Mouse (Mus musculus): ENCODE data around the gene Phf7. TPM values are rescaled to one million over a fixed set of nuclear protein-coding genes. Genes with fewer than 3 reads are reported as not detected.

Gene Phf7
- polyA plus RNA-seq, 2 experiments: 9.5 to 12.3 TPM

DNA sequence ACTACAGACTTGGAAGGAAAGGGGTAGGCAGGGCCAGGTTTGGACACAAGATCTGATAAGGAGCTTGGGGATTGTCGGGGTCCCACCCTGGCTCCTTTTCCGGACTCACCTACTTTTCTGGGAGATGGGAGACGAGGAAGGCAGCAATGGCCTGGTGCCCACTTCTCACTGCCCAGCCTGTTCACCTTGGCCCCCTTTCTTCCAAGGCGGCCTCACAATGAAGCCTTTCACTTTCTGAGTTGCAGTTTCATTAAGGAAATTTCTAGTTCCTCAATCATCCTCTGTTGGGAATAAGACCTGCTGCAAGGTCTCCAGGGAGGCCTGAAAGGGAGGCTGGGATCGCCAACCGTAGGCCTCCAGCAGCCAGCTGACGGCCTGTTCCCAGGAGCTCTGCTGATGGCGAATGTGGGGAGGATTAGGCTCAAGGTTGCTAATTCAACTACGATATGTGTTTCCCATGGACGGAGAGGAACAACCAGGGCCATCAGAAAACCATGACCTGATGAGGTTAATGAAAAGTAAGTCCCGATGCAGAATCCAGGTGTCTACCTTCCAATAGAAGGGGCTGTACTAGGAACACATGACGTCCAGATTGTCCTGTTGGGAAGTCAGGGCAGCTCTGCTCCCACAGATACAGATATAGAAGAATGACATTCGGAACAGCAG is 18.6 kb downstream of the Phf7 start:
- WGBS: 85% methylated on average over 13 of the region's 13 CpGs
- no peaks in the 10 kb centered on the region for H3K27me3 ChIP-seq (ENCODE audit: control insufficient read depth, insufficient read depth, low read length)
- H3K4me1 ChIP-seq (ENCODE audit: control insufficient read depth, insufficient read depth, low read length): peaks cover 3% of the 10 kb centered on the region; the same call in 1 of the 2 replicates
- DNase-seq (ENCODE audit: low spot score): no peak
- no peak overlapping the region for H3K9ac ChIP-seq (ENCODE audit: low read depth, low read length, severe bottlenecking)
- TF ChIP-seq POLR2A (IDR thresholded peaks at IDR 0.05; ENCODE audit: borderline replicate concordance, extremely low read depth, insufficient read depth, insufficient read length): no peak
- no peaks in the 10 kb centered on the region for H3K36me3 ChIP-seq (ENCODE audit: control insufficient read depth, insufficient read depth, low read length)
- no peak overlapping the region for H3K4me3 ChIP-seq (replicated peaks; ENCODE audit: low read length)
- H3K4me2 ChIP-seq (replicated peaks; ENCODE audit: low read depth, low read length, severe bottlenecking): no peak overlapping the region
- H3K9me3 ChIP-seq (ENCODE audit: control insufficient read depth, low read length): no peaks in the 10 kb centered on the region
- no peak for ATAC-seq (ENCODE audit: low FRiP score, low read depth)
- no peak overlapping the region for H3K27ac ChIP-seq (replicated peaks; ENCODE audit: low read depth, low read length)

GRCm38 (mm10) chr14:31230442-31230841 is 20.7 kb downstream of the Phf7 start:
- no peak for DNase-seq (ENCODE audit: low spot score)
- Histone ChIP-seq H3K4me1 (ENCODE audit: control insufficient read depth, insufficient read depth, low read length) (peaks cover 10% of the 10 kb centered on the region), H3K4me3 (replicated peaks; ENCODE audit: low read length) (no peak overlapping the region), H3K27me3 (ENCODE audit: control insufficient read depth, insufficient read depth, low read length) (no peaks in the 10 kb centered on the region), H3K9me3 (ENCODE audit: control insufficient read depth, low read length) (no peaks in the 10 kb centered on the region), H3K36me3 (ENCODE audit: control insufficient read depth, insufficient read depth, low read length) (no peaks in the 10 kb centered on the region), H3K27ac (replicated peaks; ENCODE audit: low read depth, low read length) (no peak overlapping the region), H3K9ac (ENCODE audit: low read depth, low read length, severe bottlenecking) (no peak overlapping the region), H3K4me2 (replicated peaks; ENCODE audit: low read depth, low read length, severe bottlenecking) (no peak overlapping the region)
- WGBS: 61% methylated on average over 8 of the region's 8 CpGs
- TF ChIP-seq POLR2A (IDR thresholded peaks at IDR 0.05; ENCODE audit: borderline replicate concordance, extremely low read depth, insufficient read depth, insufficient read length): no peak
- ATAC-seq (ENCODE audit: low FRiP score, low read depth): no peak

GRCm38 (mm10) chr14:31228234-31228633 is 22.9 kb downstream of the Phf7 start:
- Histone ChIP-seq H3K27me3 (ENCODE audit: control insufficient read depth, insufficient read depth, low read length) (no peaks in the 10 kb centered on the region), H3K9me3 (ENCODE audit: control insufficient read depth, low read length) (no peaks in the 10 kb centered on the region), H3K4me2 (replicated peaks; ENCODE audit: low read depth, low read length, severe bottlenecking) (no peak overlapping the region), H3K36me3 (ENCODE audit: control insufficient read depth, insufficient read depth, low read length) (no peaks in the 10 kb centered on the region), H3K4me1 (ENCODE audit: control insufficient read depth, insufficient read depth, low read length) (peaks cover 10% of the 10 kb centered on the region), H3K27ac (replicated peaks; ENCODE audit: low read depth, low read length) (no peak overlapping the region), H3K9ac (ENCODE audit: low read depth, low read length, severe bottlenecking) (no peak overlapping the region), H3K4me3 (replicated peaks; ENCODE audit: low read length) (no peak overlapping the region)
- no peak for ATAC-seq (ENCODE audit: low FRiP score, low read depth)
- no peak for TF ChIP-seq POLR2A (IDR thresholded peaks at IDR 0.05; ENCODE audit: borderline replicate concordance, extremely low read depth, insufficient read depth, insufficient read length)
- WGBS: 63% methylated on average over 6 of the region's 6 CpGs
- DNase-seq (ENCODE audit: low spot score): no peak

DNA sequence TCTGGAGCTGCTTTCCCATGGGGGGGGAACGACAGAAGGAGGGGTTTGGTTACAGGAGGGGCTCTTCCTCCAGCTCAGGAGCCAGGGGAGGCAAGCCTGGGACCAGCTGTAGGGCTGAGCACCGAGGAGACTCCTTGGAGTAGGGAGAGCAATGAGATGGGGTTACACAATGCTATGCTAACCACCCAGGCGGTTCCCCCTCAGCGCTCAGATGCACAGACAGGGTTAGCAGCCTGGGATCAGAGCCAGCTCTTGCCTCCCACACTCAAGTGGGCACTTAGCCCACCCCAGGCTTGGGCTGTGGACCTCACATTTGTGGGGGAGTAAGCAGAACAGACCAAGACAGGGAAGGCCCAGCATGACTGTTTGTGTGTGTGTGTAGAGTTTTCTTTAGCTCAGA is 24.1 kb downstream of the Phf7 start:
- ATAC-seq (ENCODE audit: low FRiP score, low read depth): peak; percentile 75
- DNase-seq (ENCODE audit: low spot score): peak; percentile 41
- H3K9ac ChIP-seq (ENCODE audit: low read depth, low read length, severe bottlenecking): no peak overlapping the region
- peaks cover 10% of the 10 kb centered on the region for H3K4me1 ChIP-seq (ENCODE audit: control insufficient read depth, insufficient read depth, low read length)
- 58% methylated on average over 4 of the region's 4 CpGs for WGBS
- H3K4me3 ChIP-seq (replicated peaks; ENCODE audit: low read length): no peak overlapping the region
- H3K27ac ChIP-seq (replicated peaks; ENCODE audit: low read depth, low read length): peak overlapping the region; percentile 21; the same call in 1 of the 2 replicates
- H3K9me3 ChIP-seq (ENCODE audit: control insufficient read depth, low read length): no peaks in the 10 kb centered on the region
- H3K36me3 ChIP-seq (ENCODE audit: control insufficient read depth, insufficient read depth, low read length): no peaks in the 10 kb centered on the region
- no peak for TF ChIP-seq POLR2A (IDR thresholded peaks at IDR 0.05; ENCODE audit: borderline replicate concordance, extremely low read depth, insufficient read depth, insufficient read length)
- H3K4me2 ChIP-seq (replicated peaks; ENCODE audit: low read depth, low read length, severe bottlenecking): no peak overlapping the region
- no peaks in the 10 kb centered on the region for H3K27me3 ChIP-seq (ENCODE audit: control insufficient read depth, insufficient read depth, low read length)

GRCm38 (mm10) chr14:31217666-31218065 is 33.5 kb downstream of the Phf7 start, which contains the start of gene Sema3g:
Gene Sema3g, plus strand, starts transcription at chr14:31217860.
- DNase-seq (ENCODE audit: low spot score) (peak; percentile 71), ATAC-seq (ENCODE audit: low FRiP score, low read depth) (peak; percentile 21; the same call in 1 of the 2 replicates)
- no peaks in the 10 kb centered on the region for H3K36me3 ChIP-seq (ENCODE audit: control insufficient read depth, insufficient read depth, low read length)
- H3K4me2 ChIP-seq (replicated peaks; ENCODE audit: low read depth, low read length, severe bottlenecking): peak within 1 kb of the TSS; percentile 26
- H3K27me3 ChIP-seq (ENCODE audit: control insufficient read depth, insufficient read depth, low read length): no peaks in the 10 kb centered on the region
- H3K4me3 ChIP-seq (replicated peaks; ENCODE audit: low read length): no peak within 1 kb of the TSS
- no peak within 1 kb of the TSS; the same call in 1 of the 2 replicates for H3K9ac ChIP-seq (ENCODE audit: low read depth, low read length, severe bottlenecking)
- no peak within 1 kb of the TSS for H3K27ac ChIP-seq (replicated peaks; ENCODE audit: low read depth, low read length)
- no peaks in the 10 kb centered on the region for H3K9me3 ChIP-seq (ENCODE audit: control insufficient read depth, low read length)
- WGBS: 7% methylated on average over 11 of the region's 11 CpGs
- no peak for TF ChIP-seq POLR2A (IDR thresholded peaks at IDR 0.05; ENCODE audit: borderline replicate concordance, extremely low read depth, insufficient read depth, insufficient read length)
- 0 out of 2 replicates have a peak, but pooled peaks cover 9% of the 10 kb centered on the region for H3K4me1 ChIP-seq (ENCODE audit: control insufficient read depth, insufficient read depth, low read length)
